Mouse (Mus musculus) hindbrain, embryonic 11.5 days (tissue): ENCODE measurements around the gene Gm10277. TPM values are rescaled to one million over a fixed set of nuclear protein-coding genes. Genes with fewer than 3 reads are reported as not detected.
A peak's percentile ranks its signal among the peaks of the same experiment; 100 is the strongest.

Experiments used
- ATAC-seq: fragments of 200-750 bp; cut with Nextera tagmentation; 2 replicates; pipeline ENCODE4 v1.8.0; 2017; ENCODE audit warnings: mild to moderate bottlenecking, moderate TSS enrichment, moderate library complexity; ENCODE audit not compliant: low FRiP score
- DNase-seq: peaks from one replicate; pipeline ENCODE4 v3.0.0-alpha.2; 2015; ENCODE audit warnings: low spot score
- H3K27ac ChIP-seq: fragments of 300-500 bp; sonication (generic); 2 replicates; pipeline ENCODE4 v1.5.1; 2014; ENCODE audit warnings: mild to moderate bottlenecking, low read depth, low read length
- H3K27me3 ChIP-seq: fragments of 300-500 bp; sonication (generic); 2 replicates; pipeline ENCODE4 v1.6.1; 2014; ENCODE audit warnings: mild to moderate bottlenecking, low read length, moderate library complexity, mixed read lengths; ENCODE audit not compliant: control insufficient read depth, insufficient read depth
- H3K36me3 ChIP-seq: fragments of 300-500 bp; sonication (generic); 2 replicates; pipeline ENCODE4 v1.6.1; 2014; ENCODE audit warnings: mild to moderate bottlenecking, low read length, moderate library complexity, mixed read lengths; ENCODE audit not compliant: control insufficient read depth, insufficient read depth
- H3K4me1 ChIP-seq: fragments of 300-500 bp; sonication (generic); replicated peaks from 2 replicates; pipeline ENCODE4 v1.6.1; 2014; ENCODE audit warnings: low read length, mixed read lengths; ENCODE audit not compliant: control insufficient read depth, insufficient read depth
- H3K4me2 ChIP-seq: fragments of 300-500 bp; sonication (generic); replicated peaks from 2 replicates; pipeline ENCODE4 v1.6.1; 2014; ENCODE audit warnings: mild to moderate bottlenecking, low read depth, low read length
- H3K4me3 ChIP-seq: fragments of 300-500 bp; sonication (generic); 2 replicates; pipeline ENCODE4 v1.5.1; 2014; ENCODE audit warnings: low read depth, low read length
- H3K9ac ChIP-seq: fragments of 300-500 bp; sonication (generic); 2 replicates; pipeline ENCODE4 v1.6.1; 2014; ENCODE audit warnings: low read depth, low read length
- H3K9me3 ChIP-seq: fragments of 300-500 bp; sonication (generic); 2 replicates; pipeline ENCODE4 v1.6.1; 2016; ENCODE audit warnings: low read length; ENCODE audit not compliant: control insufficient read depth
- WGBS: fragments of 180-500 bp; shearing (Covaris S2); extraction: QIAGEN DNeasy Blood & Tissue Kit; methylation state at CpG from one replicate; pipeline ENCODE4 v1.1.7; 2014; 5-methylcytosine and 5-hydroxymethylcytosine counted together
- polyA plus RNA-seq: library from polyadenylated mRNA; unstranded; fragments of >200 nt; fragmentation: Nextera tagmentation; extraction: Ambion mirVana; gene quantifications from 2 replicates; pipeline ENCODE4 v1.2.1, GENCODE M21; 2014

Gene Gm10277
- polyA plus RNA-seq: 0.74 and 0.96 TPM in 2 replicates

DNA sequence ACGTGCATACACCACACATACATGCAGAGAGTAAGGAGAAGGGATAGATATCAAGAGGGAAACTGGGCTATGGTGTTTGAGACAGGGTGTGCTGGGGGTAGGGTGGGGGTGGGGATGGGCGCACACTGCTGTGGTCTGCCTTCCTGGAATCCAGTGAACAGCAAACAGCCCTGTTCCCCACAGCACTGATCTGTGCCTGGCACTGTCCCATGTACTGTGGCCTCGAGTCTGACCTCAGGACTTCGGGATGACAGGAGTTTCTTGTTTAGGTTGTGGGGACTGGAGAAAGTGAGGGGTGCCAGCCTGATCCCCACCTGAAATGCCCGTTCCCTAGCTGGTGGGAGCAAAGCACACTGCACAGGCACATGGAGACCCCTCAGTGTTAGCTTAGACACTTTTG lies at the start of gene Gm10277:
Gene Gm10277 (minus strand): TSS at position 41 of the 400 bp plus-strand sequence.
- DNase-seq (no peak), ATAC-seq (no peak)
- Histone ChIP-seq H3K9ac (no peak within 1 kb of the TSS), H3K4me2 (no peak within 1 kb of the TSS), H3K9me3 (no peaks in the 10 kb centered on the region), H3K36me3 (no peaks in the 10 kb centered on the region), H3K4me1 (peaks cover 12% of the 10 kb centered on the region), H3K27me3 (no peaks in the 10 kb centered on the region), H3K27ac (no peak within 1 kb of the TSS), H3K4me3 (no peak within 1 kb of the TSS)
- 79% methylated on average over 5 of the region's 5 CpGs for WGBS

- ATAC-seq (no peak), DNase-seq (no peak)
- Histone ChIP-seq H3K36me3 (no peaks in the 10 kb centered on the region), H3K4me3 (no peak overlapping the region), H3K4me1 (no peaks in the 10 kb centered on the region), H3K9ac (no peak overlapping the region), H3K9me3 (no peaks in the 10 kb centered on the region), H3K27me3 (no peaks in the 10 kb centered on the region), H3K4me2 (no peak overlapping the region), H3K27ac (no peak overlapping the region)
- WGBS: 64% methylated on average over 4 of the region's 4 CpGs
Measured at GRCm38 (mm10) chr11:77836751-77837150, 49.2 kb upstream of the Gm10277 start.

DNA sequence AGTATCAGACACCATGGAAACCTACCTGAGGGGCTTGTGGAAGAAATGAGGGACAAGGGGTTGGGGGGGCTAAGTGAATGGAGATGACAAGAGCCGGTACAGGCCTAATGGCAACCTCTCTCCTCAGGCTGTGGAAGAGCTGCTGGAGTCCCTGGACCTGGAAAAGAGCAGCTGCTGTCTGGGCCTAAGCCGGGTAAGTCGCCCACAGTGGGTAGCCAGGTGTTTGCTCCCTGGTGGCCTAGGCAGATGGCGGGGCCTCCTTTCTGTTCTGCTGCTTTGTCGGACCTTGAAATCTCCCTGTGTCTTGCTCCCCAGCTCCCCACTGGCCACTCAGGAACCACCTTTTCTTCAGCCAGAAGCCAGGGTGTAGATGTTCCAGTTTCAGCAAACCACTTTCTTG lies 48.7 kb upstream of the Gm10277 start:
- ATAC-seq: no peak
- Histone ChIP-seq H3K9me3 (no peaks in the 10 kb centered on the region), H3K9ac (no peak overlapping the region), H3K4me3 (no peak overlapping the region), H3K27ac (no peak overlapping the region), H3K27me3 (no peaks in the 10 kb centered on the region), H3K4me2 (no peak overlapping the region), H3K4me1 (no peaks in the 10 kb centered on the region), H3K36me3 (no peaks in the 10 kb centered on the region)
- no peak for DNase-seq
- 65% methylated on average over 5 of the region's 5 CpGs for WGBS

GRCm38 (mm10) chr11:77835109-77835508 lies 47.6 kb upstream of the Gm10277 start:
- Histone ChIP-seq H3K4me1 (no peaks in the 10 kb centered on the region), H3K9ac (no peak overlapping the region), H3K27ac (no peak overlapping the region), H3K9me3 (no peaks in the 10 kb centered on the region), H3K4me3 (no peak overlapping the region), H3K36me3 (no peaks in the 10 kb centered on the region), H3K27me3 (no peaks in the 10 kb centered on the region), H3K4me2 (no peak overlapping the region)
- ATAC-seq: no peak
- WGBS: 84% methylated on average over 3 of the region's 3 CpGs
- DNase-seq: no peak

DNA sequence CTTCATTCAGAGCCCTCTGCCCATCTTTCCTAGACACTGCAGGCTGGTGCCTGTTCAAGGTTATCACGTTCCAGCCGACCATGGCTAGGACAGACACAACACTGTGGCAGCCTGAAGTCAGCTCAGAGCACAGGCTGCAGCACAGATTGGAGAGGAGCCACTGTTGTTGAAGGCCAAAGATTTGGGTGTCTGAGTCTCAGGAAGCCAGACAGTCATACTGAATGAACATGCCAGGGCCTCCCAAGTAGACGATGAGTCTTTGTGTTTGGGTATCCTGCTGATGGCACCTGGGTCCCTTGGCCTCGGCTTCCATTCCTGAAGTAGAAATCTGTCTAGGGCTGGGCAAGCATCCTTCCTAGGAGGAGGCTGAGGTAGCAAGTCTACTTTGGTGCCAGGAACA lies 45.0 kb upstream of the Gm10277 start:
- H3K27ac ChIP-seq: no peak overlapping the region
- no peak overlapping the region for H3K4me2 ChIP-seq
- WGBS: 90% methylated on average over 4 of the region's 4 CpGs
- no peaks in the 10 kb centered on the region for H3K9me3 ChIP-seq
- H3K4me3 ChIP-seq: no peak overlapping the region
- ATAC-seq (no peak), DNase-seq (no peak)
- no peaks in the 10 kb centered on the region; the same call in 1 of the 2 replicates for H3K36me3 ChIP-seq
- H3K9ac ChIP-seq: no peak overlapping the region
- peaks cover 2% of the 10 kb centered on the region; the same call in 1 of the 2 replicates for H3K4me1 ChIP-seq
- H3K27me3 ChIP-seq: no peaks in the 10 kb centered on the region; the same call in 1 of the 2 replicates

GRCm38 (mm10) chr11:77830875-77831274 lies 43.3 kb upstream of the Gm10277 start:
- ATAC-seq (peak; percentile 53), DNase-seq (peak; percentile 40)
- Histone ChIP-seq H3K27me3 (no peaks in the 10 kb centered on the region; the same call in 1 of the 2 replicates), H3K36me3 (no peaks in the 10 kb centered on the region; the same call in 1 of the 2 replicates), H3K9ac (no peak overlapping the region), H3K4me2 (no peak overlapping the region), H3K9me3 (no peaks in the 10 kb centered on the region), H3K4me3 (no peak overlapping the region), H3K27ac (peak overlapping the region; percentile 56; the same call in 1 of the 2 replicates), H3K4me1 (peaks cover 2% of the 10 kb centered on the region; the same call in 1 of the 2 replicates)
- WGBS: 44% methylated on average over 7 of the region's 7 CpGs

- ATAC-seq: no peak
Measured at GRCm38 (mm10) chr11:77829043-77829841, 41.7 kb upstream of the Gm10277 start.

DNA sequence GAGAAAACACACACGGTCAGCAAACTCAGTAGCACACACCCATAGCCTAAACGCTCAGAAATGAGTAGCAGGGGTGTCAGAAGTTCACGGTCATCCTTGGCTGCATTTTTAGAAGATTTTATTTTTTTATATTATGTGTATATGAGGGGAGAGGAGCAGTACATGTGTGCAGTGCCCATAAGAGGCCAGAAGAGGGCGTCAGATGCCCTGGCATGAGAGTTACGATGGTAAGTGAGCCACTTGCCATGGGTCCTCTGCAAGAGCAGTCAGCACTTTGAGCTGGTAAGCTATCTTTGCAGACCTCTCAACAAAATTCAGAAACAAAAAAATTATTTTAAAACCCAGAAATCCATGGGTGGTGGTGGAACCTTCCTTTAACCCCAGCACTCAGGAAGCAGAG lies 40.6 kb upstream of the Gm10277 start:
- DNase-seq (peak; percentile 36), ATAC-seq (no peak)
- 86% methylated on average over 5 of the region's 5 CpGs for WGBS
- peaks cover 2% of the 10 kb centered on the region; the same call in 1 of the 2 replicates for H3K4me1 ChIP-seq
- H3K27me3 ChIP-seq: no peaks in the 10 kb centered on the region; the same call in none of the 2 replicates
- H3K27ac ChIP-seq: no peak overlapping the region
- no peak overlapping the region for H3K4me3 ChIP-seq
- H3K4me2 ChIP-seq: no peak overlapping the region
- H3K9ac ChIP-seq: no peak overlapping the region
- no peaks in the 10 kb centered on the region; the same call in 1 of the 2 replicates for H3K36me3 ChIP-seq
- no peaks in the 10 kb centered on the region for H3K9me3 ChIP-seq

More at GRCm38 (mm10) chr11:77829043-77829841, 41.7 kb upstream of the Gm10277 start:
- H3K27me3 ChIP-seq: no peaks in the 10 kb centered on the region; the same call in none of the 2 replicates
- H3K4me2 ChIP-seq: no peak overlapping the region
- H3K4me1 ChIP-seq: peaks cover 2% of the 10 kb centered on the region; the same call in 1 of the 2 replicates
- DNase-seq: no peak
- H3K4me3 ChIP-seq: no peak overlapping the region
- H3K9ac ChIP-seq: no peak overlapping the region
- no peak overlapping the region for H3K27ac ChIP-seq
- WGBS: 85% methylated on average over 23 of the region's 23 CpGs
- no peaks in the 10 kb centered on the region; the same call in 1 of the 2 replicates for H3K36me3 ChIP-seq
- H3K9me3 ChIP-seq: no peaks in the 10 kb centered on the region
